Mouse (Mus musculus) thymus, adult 18-20 months (tissue): ENCODE measurements around the gene Sumo1.
"Not testable (repeated sequence)": the region's sequence is repeated elsewhere in the genome, so short reads cannot be mapped to it uniquely, and the experiment has no call there.

Experiments used
- DNase-seq, 2 experiments: peaks; one replicate each; pipeline ENCODE4 v3.0.0; 2022; ENCODE audit warnings: mixed read lengths in 2 of 2

Sumo1 gene

GRCm38 (mm10) chr1:59670641-59671168 is at the start of gene Sumo1:
Gene Sumo1 (minus strand): TSS chr1:59670834.
- peak; percentile 76 to 83 for DNase-seq

DNA sequence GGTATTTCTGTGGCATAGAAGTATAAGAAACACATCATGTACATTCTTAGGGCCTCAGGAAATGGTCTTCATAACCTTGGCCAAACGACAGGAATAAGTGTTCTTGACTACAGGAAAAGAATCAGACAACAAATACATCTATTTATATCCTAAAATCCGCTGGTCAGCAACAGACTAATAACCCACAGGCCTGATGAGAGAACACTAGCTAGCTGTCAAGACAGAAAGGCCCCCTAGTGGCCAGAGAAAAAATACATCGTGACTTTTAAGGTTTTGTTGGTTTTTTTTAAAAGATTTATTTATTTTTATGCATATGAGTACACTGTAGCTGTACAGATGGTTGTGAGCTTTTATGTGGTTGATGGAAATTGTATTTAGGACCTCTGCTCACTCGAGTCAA is 49.3 kb upstream of the Sumo1 start:
- no peak for DNase-seq

DNA sequence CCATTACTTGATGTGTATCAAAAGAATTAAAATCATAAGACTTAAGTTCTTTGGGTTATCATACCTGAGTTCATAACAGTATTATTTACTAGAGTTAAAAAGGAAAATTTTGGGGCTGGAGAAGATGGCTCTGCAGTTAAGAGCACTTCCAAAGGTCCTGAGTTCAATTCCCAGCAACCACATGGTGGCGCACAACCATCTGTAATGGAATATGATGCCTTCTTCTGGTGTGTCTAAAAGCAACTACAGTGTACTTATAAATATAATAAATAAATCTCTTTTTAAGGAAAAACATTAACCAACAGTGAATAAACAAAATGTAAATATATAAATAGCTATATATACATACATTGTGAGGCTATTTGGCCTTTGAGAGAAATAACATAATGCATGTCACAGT is 31.1 kb upstream of the Sumo1 start:
- no peak for DNase-seq

DNA sequence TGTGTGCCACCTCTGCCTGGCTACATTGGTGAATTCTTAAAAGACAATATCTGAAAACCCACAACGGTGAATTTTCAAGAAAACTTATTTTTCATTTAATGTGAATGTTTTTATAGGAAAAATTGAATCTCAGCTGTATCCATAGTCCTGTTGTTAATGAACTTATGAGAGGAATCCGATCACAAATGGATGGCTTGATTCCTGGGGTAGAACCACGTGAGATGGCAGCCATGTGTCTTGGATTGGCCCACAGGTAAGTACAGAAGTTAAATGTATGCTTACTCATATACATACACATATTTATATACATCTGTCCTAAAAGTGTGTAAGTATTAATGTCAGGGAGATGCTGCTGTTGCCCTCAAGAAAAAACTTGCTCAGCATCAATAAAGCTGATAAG is 27.6 kb upstream of the Sumo1 start:
- no peak for DNase-seq

DNA sequence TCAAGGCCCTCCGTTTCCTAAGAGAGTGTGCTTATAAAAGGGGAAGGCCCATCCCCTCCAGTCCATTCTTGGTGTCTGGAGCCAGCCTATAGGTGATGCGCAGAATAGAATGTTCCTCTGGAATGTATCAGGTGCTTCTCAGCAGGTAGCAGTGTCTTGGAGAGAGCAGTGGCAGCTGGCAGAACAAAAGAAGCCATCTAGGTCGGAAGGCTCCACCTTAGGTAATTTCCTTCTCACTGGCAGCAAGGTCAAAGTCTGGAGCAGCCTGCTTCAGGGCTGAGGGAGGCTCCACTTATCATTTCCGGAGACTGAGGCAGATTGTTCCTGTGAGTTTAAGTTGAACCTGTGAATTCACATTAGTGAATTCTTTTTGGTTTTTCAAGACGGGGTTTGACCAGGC is 27.1 kb upstream of the Sumo1 start:
- DNase-seq: no peak

GRCm38 (mm10) chr1:59690467-59690866 is 19.8 kb upstream of the Sumo1 start:
- DNase-seq: no peak

DNA sequence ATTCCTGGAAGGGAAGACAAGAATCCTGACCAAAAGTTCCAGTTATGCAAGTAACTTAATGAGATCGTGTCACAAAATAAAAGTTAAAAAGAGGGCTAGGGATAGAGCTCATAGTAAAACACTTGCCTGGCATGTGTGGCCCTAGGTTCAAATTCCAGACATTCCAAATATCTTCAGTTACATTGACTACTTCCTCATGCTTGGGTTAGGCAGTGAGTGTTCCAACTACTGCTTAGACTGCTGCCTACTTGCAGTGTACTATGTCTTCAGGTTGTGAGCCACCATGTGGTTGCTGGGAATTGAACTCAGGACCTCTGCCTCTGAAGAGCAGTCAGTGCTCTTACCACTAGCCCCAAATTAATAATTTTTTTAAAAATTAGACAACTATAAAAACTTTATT is 16.9 kb upstream of the Sumo1 start:
- DNase-seq: no peak

GRCm38 (mm10) chr1:59684819-59685755 is 14.5 kb upstream of the Sumo1 start, which contains the start of gene Nop58:
Gene Nop58 (plus strand): TSS chr1:59684971.
- DNase-seq: peak; percentile 66 to 86

GRCm38 (mm10) chr1:59683926-59684818 is 13.5 kb upstream of the Sumo1 start:
- no peak for DNase-seq

DNA sequence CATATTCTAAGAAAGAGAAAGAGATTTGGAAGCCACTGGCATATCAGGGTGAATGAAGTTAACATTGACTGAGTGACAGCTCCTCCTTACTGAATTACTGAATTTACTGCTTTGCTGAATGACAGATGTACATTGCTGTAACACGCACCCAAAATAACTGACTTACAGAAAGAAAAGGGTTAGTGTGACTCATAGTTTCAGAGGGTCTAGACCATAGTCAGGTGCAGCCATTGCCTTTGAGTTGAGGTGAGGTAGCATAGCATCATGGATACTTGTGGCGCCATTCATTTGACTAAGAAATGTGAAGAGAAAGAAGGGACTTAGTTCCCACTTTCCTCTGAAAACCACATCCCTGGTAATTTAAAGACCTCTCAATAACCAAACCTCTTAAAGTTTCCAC is 3.0 kb upstream of the Sumo1 start:
- DNase-seq: no peak

- DNase-seq: peak; percentile 24 to 26
These were observed 538 bp downstream of the Sumo1 start for GRCm38 (mm10) chr1:59669962-59670630.

GRCm38 (mm10) chr1:59668871-59669270 is 1.8 kb downstream of the Sumo1 start:
- DNase-seq: no peak

DNA sequence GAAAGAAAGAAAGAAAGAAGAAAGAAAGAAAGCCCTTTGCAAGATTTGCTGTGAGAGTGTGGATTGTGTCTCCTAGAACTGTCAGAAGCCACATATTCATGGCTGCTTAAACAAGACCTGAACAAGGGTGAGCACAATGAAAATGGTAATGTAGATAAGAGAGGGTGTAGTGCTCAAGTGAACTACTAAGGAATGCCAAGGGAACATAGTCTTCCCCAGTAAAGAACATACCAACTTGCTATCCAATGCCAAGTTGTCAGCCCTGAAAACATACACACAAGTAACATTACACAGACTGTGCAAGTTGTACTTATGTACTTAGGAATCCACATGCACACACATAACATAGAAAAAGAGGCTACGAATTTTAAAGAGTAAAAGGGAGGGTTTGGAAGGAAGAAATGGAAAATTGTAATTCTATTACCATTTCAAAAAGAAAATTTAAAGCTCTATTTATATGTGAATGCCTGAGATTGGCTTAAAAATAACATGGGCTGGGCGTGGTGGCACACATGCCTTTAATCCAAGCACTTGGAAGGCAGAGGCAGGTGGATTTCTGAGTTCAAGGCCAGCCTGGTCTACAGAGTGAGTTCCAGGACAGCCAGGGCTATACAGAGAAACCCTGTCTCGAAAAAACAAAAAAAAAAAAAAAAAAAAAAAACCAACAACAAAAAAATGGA is 7.0 kb downstream of the Sumo1 start:
- DNase-seq: no peak

- no peak for DNase-seq
These were observed 14.1 kb downstream of the Sumo1 start for GRCm38 (mm10) chr1:59656244-59657171.

GRCm38 (mm10) chr1:59653243-59653911 is 17.3 kb downstream of the Sumo1 start:
- DNase-seq: no peak

DNA sequence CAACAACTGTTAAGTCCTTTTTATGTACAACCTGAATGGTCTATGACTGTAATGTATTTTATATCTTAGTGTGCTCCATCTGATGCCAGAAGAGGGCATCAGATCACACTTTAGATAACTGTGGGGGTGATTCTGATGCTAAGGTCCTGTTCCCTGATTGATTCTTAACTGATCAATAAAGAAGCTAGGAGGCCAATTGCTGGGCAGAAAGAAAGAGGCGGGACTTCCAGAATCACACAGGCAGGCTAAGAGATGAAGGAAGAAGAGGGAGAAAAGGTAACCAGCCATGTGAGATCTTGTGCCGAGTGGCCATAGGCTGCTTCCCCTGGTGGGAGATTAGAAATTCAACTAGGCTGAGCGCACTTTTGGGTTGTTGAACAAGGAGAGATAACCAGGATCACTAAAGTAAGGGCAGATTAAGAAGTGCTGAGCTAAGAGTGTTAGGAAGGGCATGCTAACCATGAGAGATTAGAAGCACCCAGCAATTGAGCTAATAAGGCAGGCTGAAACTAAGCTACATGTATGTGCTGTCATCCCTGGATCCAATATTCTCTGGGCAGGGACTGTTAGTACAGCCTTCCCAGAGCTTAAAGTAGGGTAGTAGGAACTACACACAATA is 19.3 kb downstream of the Sumo1 start:
- DNase-seq: no peak

DNA sequence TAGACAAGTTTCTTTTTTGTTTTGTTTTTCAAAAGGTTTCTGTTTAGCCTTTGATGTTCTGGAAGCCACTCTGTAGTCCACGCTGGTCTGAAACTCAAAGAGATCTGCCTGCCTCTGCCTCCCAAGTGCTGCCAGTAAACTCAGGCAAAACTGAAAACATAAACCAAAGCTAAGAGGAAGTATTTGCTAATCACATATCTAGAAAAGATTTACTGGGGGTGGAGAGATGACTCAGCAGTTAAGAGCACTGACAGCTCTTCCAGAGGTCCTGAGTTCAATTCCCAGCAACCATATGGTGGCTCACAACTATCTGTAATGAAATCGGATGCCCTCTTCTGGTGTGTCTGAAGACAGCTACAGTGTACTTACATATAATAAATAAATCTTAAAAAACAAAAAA is 24.1 kb downstream of the Sumo1 start:
- DNase-seq: not testable (repeated sequence)

GRCm38 (mm10) chr1:59642488-59642887 is 28.1 kb downstream of the Sumo1 start:
- no peak for DNase-seq

DNA sequence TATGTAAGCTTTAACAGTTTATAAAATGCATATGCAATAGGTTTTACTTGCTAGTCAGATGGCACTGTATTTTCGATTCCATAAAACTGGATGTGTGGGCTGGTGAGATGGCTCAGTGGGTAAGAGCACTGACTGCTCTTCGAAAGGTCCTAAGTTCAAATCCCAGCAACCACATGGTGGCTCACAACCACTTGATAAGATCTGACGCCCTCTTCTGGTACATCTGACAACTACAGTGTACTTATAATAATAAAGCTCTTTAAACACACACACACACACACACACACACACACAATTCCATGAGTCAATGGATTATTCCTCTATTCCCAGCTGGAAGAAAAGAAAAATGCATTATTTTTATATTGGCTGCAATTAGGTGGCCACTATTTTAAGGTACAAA is 32.3 kb downstream of the Sumo1 start:
- no peak for DNase-seq

DNA sequence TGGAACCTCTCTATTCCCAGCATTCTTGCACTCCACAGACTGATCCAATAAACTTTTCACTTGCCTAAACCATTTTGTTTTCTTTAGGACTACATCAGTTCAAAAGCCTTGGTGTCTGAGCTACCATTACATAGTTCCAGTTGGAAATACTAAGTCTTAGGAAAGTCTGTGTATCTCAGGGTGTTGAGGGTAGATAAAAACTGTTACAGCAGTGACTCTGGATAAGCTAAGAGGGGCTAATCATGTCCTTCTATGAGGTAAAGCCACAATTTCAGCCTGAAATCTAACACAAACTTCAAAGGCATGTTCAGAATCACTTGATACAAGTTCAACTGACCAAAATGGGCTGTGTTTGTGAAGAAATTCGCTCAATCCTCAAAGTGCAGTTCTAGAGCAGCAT is 34.3 kb downstream of the Sumo1 start:
- no peak for DNase-seq
